Mouse (Mus musculus): ENCODE data around the gene Gapdhs. TPM values are rescaled to one million over a fixed set of nuclear protein-coding genes. Genes with fewer than 3 reads are reported as not detected.
"Not testable (repeated sequence)": the region's sequence is repeated elsewhere in the genome, so short reads cannot be mapped to it uniquely, and the experiment has no call there.

Gene Gapdhs
- total RNA-seq (2021): not detected
- long read RNA-seq, partial matches to known transcripts: 0 of 9 reads
- long read RNA-seq, other reads (novel, unspliced or antisense): 9 of 9 reads

DNA sequence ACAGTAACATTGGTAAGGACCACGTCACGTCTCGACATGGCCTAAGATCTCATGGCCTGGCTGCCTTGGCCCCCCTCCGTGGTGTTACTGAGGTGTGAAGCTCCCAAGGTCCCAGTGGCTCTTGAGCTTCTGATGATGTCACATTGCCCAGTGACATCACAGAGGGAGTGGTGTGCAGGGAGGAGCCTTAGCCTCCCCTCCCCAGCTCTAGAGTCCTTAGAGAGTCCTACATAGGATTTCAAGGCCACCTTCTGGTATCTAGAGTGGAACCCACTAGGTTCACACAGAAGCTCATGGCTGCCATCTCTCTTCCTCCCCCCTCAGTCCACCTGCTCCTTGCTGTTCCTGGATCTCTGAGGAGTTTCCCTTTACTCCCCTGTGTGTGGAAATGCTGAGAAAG is at the start of gene Gapdhs:
Gene Gapdhs (minus strand): TSS at position 65 of the 400 bp plus-strand sequence.
- not testable (repeated sequence) for DNase-seq (ENCODE audit: low spot score in 2 of 2)

DNA sequence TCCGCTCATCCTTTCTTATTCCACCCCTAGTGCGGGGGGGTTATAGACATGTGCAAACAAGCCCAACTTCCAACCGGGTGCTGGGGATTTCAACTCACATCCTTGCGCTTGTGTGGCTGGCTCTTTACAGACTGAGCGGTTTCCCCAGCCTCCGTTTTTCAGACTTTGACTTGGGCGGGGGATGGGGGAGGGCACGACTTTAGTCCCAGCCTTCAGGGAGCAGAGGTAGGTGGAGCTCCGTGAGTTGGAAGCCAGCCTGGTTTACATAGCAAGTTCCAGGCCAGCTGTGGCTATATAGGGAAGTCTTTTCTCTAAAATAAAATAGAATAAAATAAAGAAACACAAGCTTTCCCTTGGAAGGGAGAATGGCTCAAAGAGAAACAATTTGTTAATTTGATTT is 48.4 kb upstream of the Gapdhs start:
- DNase-seq (ENCODE audit: low spot score in 2 of 2): no peak

GRCm38 (mm10) chr7:30790141-30790540 is 46.7 kb upstream of the Gapdhs start:
- peak; percentile 22 to 64 for DNase-seq (ENCODE audit: low spot score in 2 of 2)

DNA sequence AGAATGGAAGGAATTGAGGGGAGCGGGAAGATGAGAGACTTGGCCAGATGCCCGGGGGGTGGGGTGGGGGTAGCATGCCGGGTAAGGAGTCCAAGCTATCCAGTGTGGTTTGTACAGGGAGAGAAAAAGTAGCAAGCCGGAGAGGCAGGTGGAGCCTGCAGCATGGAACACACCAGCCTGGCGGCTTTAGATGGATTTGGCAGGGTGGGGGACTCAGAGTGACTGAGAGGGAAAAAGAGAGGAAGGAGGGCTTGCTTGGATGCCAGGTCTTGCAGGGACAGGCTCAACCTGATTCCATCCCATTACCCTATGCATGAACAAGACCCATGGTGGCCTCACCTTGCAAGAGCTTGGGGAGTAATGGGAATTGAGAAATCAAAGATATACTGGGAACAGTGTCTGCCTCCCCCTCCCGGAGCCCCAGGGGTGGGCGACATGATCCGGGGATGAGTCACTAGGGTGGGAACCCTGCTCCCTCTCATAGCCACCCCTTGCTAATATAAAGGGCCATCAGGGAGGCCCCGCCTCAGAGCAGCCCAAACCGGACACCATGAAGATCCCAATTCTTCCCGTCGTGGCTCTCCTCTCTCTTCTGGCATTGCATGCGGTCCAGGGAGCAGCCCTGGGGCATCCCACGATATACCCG is 44.0 kb upstream of the Gapdhs start, which contains the start of gene Krtdap:
Gene Krtdap (plus strand): TSS at position 520 of the 646 bp plus-strand sequence.
- no peak for DNase-seq (ENCODE audit: low spot score in 2 of 2)

- peak; percentile 67 to 85 for DNase-seq (ENCODE audit: low spot score in 2 of 2)
Observed at GRCm38 (mm10) chr7:30785721-30786546, 42.5 kb upstream of the Gapdhs start.

DNA sequence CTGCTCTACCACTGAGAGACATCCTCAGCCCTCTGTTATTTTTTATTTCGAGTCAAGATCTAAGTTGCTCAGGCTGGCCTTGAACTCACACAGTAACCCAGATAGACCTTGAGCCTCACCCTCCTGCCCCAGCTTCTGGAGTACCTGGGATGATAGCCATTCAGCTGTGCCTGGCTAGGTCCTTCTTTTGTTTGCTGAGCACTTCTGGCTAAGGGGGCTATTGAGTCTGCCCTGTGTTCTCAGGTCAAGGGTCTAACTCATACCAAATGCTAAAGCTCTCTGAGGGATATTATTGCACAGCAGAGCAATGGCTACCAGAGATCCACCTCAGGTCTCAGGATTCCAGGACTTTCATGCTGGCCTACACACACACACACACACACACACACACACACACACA is 41.7 kb upstream of the Gapdhs start:
- DNase-seq (ENCODE audit: low spot score in 2 of 2): no peak

GRCm38 (mm10) chr7:30782658-30783057 is 39.2 kb upstream of the Gapdhs start:
- no peak for DNase-seq (ENCODE audit: low spot score in 2 of 2)

GRCm38 (mm10) chr7:30781792-30782191 is 38.3 kb upstream of the Gapdhs start:
- no peak for DNase-seq (ENCODE audit: low spot score in 2 of 2)

DNA sequence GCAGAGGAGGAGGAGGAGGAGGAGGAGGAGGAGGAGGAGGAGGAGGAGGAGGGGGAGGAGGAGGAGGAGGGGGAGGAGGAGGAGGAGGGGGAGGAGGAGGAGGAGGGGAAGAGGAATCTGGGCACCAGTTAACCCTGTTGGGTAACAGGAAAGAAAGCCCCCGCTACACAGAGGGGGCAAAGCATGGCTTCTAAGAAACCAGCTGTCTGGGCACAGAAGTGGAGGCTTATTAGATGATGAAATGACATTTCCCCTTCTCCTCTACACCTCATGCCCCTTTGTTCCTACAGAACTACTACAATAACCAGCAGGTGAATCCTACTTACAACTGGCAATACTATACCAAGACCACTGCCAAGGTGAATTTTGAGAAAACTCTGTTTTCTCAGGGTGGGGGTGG is 34.4 kb upstream of the Gapdhs start:
- DNase-seq (ENCODE audit: low spot score in 2 of 2): no peak

GRCm38 (mm10) chr7:30777081-30777579 is 33.6 kb upstream of the Gapdhs start:
- DNase-seq (ENCODE audit: low spot score in 2 of 2): no peak

GRCm38 (mm10) chr7:30776104-30776503 is 32.6 kb upstream of the Gapdhs start:
- DNase-seq (ENCODE audit: low spot score in 2 of 2): peak in 1 of 2 experiments; percentile 11

DNA sequence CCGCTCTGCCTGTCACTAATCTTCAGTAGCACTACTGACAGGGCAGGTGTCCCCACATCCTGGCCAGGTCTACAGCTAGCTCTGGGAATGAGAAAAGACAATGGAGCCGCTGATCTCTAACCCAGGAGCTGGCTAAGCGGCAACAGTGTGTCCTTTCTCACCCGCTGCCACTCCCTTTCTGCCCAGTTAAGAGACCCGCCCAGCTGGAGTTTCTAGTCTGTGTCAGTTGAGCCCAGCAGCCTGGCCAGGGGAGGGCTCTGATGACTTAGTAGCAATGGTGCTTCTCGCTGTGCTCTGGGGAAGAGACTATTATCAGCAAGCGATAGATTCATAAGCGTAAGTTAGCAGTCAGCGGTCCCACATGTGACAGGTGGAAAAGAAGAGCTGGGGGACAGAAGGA is 25.8 kb upstream of the Gapdhs start:
- no peak for DNase-seq (ENCODE audit: low spot score in 2 of 2)

DNA sequence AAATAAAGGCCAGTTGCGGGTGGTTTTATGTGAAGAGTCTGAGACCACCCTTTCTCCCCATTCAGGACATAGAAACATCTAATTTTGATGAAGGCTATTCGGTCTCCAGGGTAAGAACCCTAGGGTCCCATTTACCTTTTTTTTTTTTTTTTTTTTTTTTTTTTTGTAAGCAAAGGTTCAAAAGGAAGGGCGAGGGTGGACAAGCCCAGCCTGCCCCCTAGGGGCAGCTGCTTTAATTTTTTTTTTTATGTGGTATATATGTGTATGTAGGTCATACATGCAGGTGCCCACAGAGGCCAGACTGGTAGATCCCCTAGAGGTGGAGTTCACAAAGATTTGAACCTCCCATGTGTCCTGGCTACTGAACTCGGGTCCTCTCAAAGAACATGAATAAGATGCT is 22.9 kb upstream of the Gapdhs start:
- DNase-seq (ENCODE audit: low spot score in 2 of 2): no peak

DNA sequence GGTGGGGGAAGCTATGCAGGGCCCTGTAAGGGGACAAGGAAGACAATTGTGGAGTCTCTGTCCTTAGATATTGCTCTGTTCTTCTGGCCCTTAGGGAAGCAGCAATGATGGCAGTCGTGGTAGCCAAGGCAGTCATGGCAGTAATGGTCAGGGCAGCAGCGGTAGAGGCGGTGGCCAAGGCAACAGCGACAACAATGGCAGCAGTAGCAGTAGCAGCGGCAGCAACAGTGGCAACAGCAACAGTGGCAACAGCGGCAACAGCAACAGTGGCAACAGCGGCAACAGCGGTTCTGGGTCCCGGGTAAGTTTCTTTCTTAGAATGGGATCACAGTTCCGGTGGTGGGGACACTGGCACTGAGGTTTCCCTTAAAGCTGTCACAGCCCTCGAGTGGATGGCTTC is 21.7 kb upstream of the Gapdhs start:
- DNase-seq (ENCODE audit: low spot score in 2 of 2): no peak

GRCm38 (mm10) chr7:30763456-30763855 is 20.0 kb upstream of the Gapdhs start, which contains the start of gene Dmkn:
TSS of gene Dmkn (plus strand) at chr7:30763756.
- DNase-seq (ENCODE audit: low spot score in 2 of 2): no peak

- no peak for DNase-seq (ENCODE audit: low spot score in 2 of 2)
Observed at GRCm38 (mm10) chr7:30761769-30762352, 18.4 kb upstream of the Gapdhs start.

- no peak for DNase-seq (ENCODE audit: low spot score in 2 of 2)
Observed at GRCm38 (mm10) chr7:30758853-30759252, 15.4 kb upstream of the Gapdhs start.

DNA sequence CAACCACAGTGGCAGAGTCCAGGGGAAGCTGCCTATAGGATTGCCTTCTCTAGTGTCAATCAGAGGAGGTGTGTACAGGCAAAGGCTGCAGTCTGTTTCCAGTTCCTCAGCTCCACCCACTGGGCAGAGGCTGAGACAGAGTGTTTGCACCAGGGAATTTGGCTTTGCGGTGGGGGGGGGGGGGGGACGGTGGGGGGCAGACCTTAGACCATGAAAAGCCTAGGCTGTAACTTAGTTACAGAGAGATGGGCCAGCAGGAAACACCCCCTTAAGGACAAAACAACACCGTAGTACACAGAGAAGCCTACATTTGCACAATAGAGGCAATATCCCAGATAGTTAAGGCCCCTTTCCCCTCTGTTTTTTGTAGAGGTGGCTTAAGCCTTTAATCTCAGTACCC is 13.5 kb upstream of the Gapdhs start:
- DNase-seq (ENCODE audit: low spot score in 2 of 2): no peak

DNA sequence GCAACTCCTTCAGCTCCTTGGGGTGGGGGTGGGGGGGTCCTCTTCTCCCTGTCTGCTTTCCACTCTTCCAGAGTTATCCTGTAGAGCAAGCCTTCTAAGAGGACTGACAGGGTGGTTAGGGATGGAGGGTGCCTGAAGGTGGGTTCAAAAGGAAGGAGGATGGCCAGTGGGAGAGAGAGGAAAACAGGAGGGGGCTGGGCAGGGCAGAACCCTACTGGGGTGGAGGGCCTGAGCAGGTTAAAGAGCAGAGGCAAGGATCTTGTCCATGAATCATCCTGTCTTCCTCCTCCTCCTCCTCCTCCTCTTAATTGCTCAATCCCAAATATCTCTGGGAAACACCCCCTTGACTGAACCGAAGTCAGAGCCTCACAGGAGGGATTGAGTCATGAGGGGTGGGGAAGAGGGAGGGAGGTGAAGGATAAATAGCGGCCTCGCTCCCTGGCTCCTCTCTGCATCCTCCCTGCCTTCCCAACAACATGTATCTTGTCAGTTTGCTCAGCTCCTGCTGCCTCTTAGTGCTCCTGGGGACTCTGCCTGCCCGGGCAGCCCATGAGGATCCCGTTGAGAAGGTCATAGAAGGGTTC is 7.7 kb upstream of the Gapdhs start, which contains the start of gene Sbsn:
Gene Sbsn (plus strand): TSS at position 386 of the 584 bp plus-strand sequence.
- DNase-seq (ENCODE audit: low spot score in 2 of 2): no peak

DNA sequence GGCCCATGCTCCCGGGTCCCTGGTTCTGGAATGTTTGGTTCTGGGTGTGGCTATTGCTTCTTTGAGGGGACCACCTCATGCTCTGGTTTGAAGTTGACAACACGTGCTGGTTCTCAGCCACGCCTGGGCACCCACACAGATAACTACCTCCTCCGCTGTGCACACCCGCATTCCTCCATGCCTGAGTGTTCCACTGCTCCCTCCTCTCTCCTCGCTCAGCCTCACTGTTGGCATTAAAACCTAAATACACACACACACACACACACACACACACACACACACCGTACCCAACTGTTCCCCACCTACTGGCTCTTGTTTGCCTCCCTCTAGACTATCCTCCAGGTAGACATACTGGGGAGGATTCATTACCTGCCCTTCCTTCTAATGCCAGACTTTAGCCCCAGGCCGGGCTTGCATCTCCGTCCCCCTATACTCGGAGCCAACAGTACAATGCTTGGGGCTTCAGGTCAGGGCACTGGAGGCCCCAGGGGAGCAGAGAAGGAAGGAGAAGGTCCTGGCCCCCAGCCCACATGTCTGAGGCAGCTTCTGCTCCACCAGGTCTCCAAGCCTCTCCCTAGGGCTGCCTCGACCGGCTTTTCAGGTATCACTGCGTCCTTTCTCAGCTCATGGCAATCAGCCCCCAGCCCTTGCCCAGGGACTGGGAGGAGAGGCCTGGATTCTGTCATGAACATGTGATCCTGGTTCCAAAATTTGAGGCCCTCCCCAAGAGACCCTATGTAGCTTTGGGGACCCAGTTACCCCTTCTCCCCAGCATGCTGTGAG is 6.5 kb upstream of the Gapdhs start:
- no peak for DNase-seq (ENCODE audit: low spot score in 2 of 2)

Measured in layer of hippocampus, adult 18-20 months (tissue).